Mouse (Mus musculus): ENCODE data around the gene Strip2. TPM values are rescaled to one million over a fixed set of nuclear protein-coding genes. Genes with fewer than 3 reads are reported as not detected.

The Strip2 gene
- polyA plus RNA-seq, 1 experiment from 2014 or later = 0.99 TPM

DNA sequence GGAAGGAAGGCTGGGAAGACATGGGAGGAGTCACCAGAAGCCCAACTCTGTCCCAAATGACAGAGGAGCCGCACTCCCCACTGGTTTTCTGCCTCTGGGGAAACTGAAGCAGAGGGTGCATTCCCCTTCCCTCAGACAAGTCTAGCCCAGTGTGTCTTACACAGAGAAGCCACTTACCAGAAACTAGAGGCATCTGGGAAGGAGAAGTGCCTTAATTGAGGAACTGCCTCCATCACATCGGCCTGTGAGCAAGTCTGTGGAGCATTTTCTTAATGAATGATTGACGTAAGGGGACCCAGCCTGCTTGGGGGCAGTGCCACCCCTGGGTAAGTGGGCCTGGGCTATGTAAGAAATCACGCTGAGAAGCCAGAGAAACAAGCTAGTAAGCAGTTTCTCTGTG, 82.0 kb downstream of the Strip2 start:
- no peak for ATAC-seq (ENCODE audit: low FRiP score)
- no peak for DNase-seq (ENCODE audit: low spot score)
- Histone ChIP-seq H3K4me2 (replicated peaks; ENCODE audit: low read depth, low read length) (no peak overlapping the region), H3K27ac (ENCODE audit: low read depth, low read length) (no peak overlapping the region), H3K4me1 (replicated peaks; ENCODE audit: control insufficient read depth, insufficient read depth, low read length) (no peaks in the 10 kb centered on the region), H3K36me3 (ENCODE audit: control insufficient read depth, insufficient read depth, low read length) (no peaks in the 10 kb centered on the region), H3K27me3 (ENCODE audit: control insufficient read depth, insufficient read depth, low read length) (no peaks in the 10 kb centered on the region), H3K9me3 (ENCODE audit: control insufficient read depth, low read length) (no peaks in the 10 kb centered on the region), H3K4me3 (ENCODE audit: low read depth, low read length) (no peak overlapping the region), H3K9ac (ENCODE audit: low read depth, low read length) (no peak overlapping the region)
- WGBS = 66% methylated on average over 4 of the region's 4 CpGs

DNA sequence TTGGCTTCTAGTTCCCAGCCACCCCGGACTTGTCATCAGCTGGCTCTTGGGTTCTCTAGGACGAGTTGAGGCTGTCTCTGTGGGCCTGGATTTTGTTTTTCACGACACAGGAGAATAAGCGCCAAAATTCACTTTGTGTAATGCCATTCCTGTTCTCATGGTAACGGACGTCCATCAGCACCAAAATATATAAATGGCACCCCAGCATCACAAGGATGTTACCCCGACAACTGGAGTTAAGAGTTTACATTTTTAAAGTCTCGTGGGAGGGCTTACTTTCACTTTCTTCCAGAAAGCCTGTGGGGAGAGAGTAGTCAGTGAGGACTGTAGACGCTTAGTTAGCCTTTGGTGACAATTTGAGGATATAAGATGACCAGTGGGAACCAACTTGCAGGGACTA, 85.8 kb downstream of the Strip2 start:
- Histone ChIP-seq H3K9ac (ENCODE audit: low read depth, low read length) (no peak overlapping the region), H3K4me1 (replicated peaks; ENCODE audit: control insufficient read depth, insufficient read depth, low read length) (no peaks in the 10 kb centered on the region), H3K9me3 (ENCODE audit: control insufficient read depth, low read length) (no peaks in the 10 kb centered on the region), H3K4me2 (replicated peaks; ENCODE audit: low read depth, low read length) (no peak overlapping the region), H3K27me3 (ENCODE audit: control insufficient read depth, insufficient read depth, low read length) (no peaks in the 10 kb centered on the region), H3K36me3 (ENCODE audit: control insufficient read depth, insufficient read depth, low read length) (no peaks in the 10 kb centered on the region), H3K4me3 (ENCODE audit: low read depth, low read length) (no peak overlapping the region), H3K27ac (ENCODE audit: low read depth, low read length) (no peak overlapping the region)
- DNase-seq (ENCODE audit: low spot score) (no peak), ATAC-seq (ENCODE audit: low FRiP score) (no peak)
- WGBS = 81% methylated on average over 9 of the region's 9 CpGs

- H3K4me3 ChIP-seq (ENCODE audit: low read depth, low read length) = no peak overlapping the region
- WGBS = 100% methylated on average over 1 of the region's 1 CpGs
- H3K9ac ChIP-seq (ENCODE audit: low read depth, low read length) = no peak overlapping the region
Observed at GRCm38 (mm10) chr6:30005851-30006250, 89.0 kb downstream of the Strip2 start.

GRCm38 (mm10) chr6:30009204-30009603, 92.4 kb downstream of the Strip2 start:
- WGBS = 92% methylated on average over 7 of the region's 7 CpGs
- Histone ChIP-seq H3K9me3 (ENCODE audit: control insufficient read depth, low read length) (no peaks in the 10 kb centered on the region), H3K4me3 (ENCODE audit: low read depth, low read length) (no peak overlapping the region), H3K4me1 (replicated peaks; ENCODE audit: control insufficient read depth, insufficient read depth, low read length) (no peaks in the 10 kb centered on the region), H3K27ac (ENCODE audit: low read depth, low read length) (no peak overlapping the region), H3K4me2 (replicated peaks; ENCODE audit: low read depth, low read length) (no peak overlapping the region), H3K9ac (ENCODE audit: low read depth, low read length) (no peak overlapping the region), H3K27me3 (ENCODE audit: control insufficient read depth, insufficient read depth, low read length) (no peaks in the 10 kb centered on the region), H3K36me3 (ENCODE audit: control insufficient read depth, insufficient read depth, low read length) (no peaks in the 10 kb centered on the region)
- DNase-seq (ENCODE audit: low spot score) (no peak), ATAC-seq (ENCODE audit: low FRiP score) (no peak)

More at GRCm38 (mm10) chr6:30005851-30006250, 89.0 kb downstream of the Strip2 start:
- Histone ChIP-seq H3K27me3 (ENCODE audit: control insufficient read depth, insufficient read depth, low read length) (no peaks in the 10 kb centered on the region), H3K36me3 (ENCODE audit: control insufficient read depth, insufficient read depth, low read length) (no peaks in the 10 kb centered on the region), H3K27ac (ENCODE audit: low read depth, low read length) (no peak overlapping the region), H3K9me3 (ENCODE audit: control insufficient read depth, low read length) (no peaks in the 10 kb centered on the region), H3K4me2 (replicated peaks; ENCODE audit: low read depth, low read length) (no peak overlapping the region), H3K4me1 (replicated peaks; ENCODE audit: control insufficient read depth, insufficient read depth, low read length) (no peaks in the 10 kb centered on the region)
- no peak for ATAC-seq (ENCODE audit: low FRiP score)
- no peak for DNase-seq (ENCODE audit: low spot score)

Other genes starting within 250 kb of the Strip2 start
- gene Tspan33, start 222.8 kb upstream of the Strip2 start, polyA plus RNA-seq (2014; fragmentation: Nextera tagmentation; extraction: Ambion mirVana) = 5.7 and 6.1 TPM in 2 replicates
- 38.6 and 39.3 TPM in 2 replicates for gene Smo, start 181.5 kb upstream of the Strip2 start, polyA plus RNA-seq (2014; fragmentation: Nextera tagmentation; extraction: Ambion mirVana)
- 14.5 and 17.4 TPM in 2 replicates for gene Ahcyl2, start 149.0 kb upstream of the Strip2 start, polyA plus RNA-seq (2014; fragmentation: Nextera tagmentation; extraction: Ambion mirVana)
- 69.9 and 73.0 TPM in 2 replicates for gene Nrf1, start 131.0 kb downstream of the Strip2 start, polyA plus RNA-seq (2014; fragmentation: Nextera tagmentation; extraction: Ambion mirVana)

Data from hindbrain, embryonic 11.5 days (tissue).